Mouse (Mus musculus) heart, adult 9 months (tissue): ENCODE data around the gene Tmprss2.

Source experiments
- DNase-seq, 2 experiments: peaks; one replicate each; pipeline ENCODE4 v3.0.0; 2022; ENCODE audit warnings: low spot score in 2 of 2

The Tmprss2 gene

DNA sequence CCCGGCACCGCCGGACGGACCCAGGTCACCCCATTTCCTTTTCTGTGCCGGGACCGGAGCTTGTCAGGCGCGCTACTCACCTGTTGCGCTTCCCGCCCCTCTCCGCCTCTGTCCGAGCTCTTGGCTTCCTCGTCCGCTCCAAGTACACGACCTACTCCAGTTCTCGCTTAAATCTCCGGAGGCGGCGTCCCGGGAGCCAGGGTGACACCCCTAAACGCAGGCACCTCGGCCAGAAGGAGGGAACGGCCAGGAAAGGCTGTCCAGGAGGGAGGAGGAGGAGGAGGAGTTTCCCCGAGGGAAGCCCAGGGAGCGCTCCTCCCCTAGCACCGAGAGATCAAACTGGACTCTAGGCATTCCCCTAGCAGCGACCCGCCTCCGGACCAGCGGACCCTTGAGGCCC, at the start of gene Tmprss2:
Gene Tmprss2, minus strand, starts transcription at position 257 of the 400 bp plus-strand sequence.
- no peak for DNase-seq

DNA sequence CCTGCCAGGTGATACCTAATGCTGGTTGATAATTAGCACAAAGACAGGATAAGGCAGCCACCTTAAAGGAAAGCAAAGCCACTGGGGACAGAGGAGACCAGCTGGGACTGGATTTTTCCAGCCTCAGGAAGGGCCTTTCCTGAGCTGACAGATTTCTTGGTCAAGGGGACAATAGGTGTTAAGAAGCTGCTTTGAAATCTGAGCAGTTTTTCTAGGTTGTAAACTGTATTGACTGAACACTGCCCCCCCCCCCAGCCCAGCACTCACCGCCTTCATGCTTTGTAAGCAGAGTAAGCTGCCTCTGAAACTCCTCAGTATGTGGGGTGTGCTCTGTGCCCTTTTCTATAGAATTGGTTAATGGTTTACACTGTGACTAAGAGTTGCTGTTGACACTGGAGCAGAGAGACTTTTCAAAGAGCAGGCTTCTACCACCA, 48.2 kb upstream of the Tmprss2 start:
- DNase-seq, result no peak

DNA sequence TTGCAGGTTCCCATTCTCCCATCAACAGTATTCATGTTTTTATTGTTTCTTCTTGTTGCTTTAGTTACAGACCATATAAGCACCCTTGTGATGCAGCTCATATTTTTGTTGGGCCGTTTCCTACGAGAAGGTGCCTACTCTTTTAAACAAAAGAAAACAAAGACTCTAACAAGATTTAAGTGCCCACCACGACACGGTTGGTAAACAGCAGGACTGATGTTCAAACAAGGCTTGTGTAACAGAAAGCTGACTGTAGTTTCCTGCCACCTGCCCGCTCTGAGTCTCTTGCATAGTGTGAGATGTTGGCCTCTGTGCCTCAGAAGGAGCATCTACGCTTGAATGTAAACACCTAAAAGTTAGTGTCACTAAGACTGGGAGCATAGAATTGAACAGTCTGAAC, 47.5 kb upstream of the Tmprss2 start:
- no peak for DNase-seq

DNA sequence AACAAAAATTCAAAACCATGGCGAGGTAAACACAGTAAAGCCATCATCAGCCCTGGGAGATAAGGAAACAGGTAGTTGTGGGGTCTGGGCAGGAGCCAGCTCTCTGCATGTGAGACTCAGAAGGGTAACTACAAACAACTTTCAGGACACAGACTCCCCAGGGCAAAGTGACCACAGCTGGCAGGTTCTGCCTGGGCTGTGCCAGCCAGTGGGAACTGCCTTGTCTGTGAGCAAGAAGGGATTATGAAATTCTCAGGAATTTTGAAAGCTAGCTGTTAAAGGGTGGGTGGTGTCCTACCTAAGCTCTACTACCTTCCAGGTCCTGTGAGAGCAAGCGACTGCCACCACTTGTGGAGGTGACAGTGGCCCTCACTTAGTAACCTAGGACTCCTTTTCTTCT, 44.8 kb upstream of the Tmprss2 start:
- no peak for DNase-seq

DNA sequence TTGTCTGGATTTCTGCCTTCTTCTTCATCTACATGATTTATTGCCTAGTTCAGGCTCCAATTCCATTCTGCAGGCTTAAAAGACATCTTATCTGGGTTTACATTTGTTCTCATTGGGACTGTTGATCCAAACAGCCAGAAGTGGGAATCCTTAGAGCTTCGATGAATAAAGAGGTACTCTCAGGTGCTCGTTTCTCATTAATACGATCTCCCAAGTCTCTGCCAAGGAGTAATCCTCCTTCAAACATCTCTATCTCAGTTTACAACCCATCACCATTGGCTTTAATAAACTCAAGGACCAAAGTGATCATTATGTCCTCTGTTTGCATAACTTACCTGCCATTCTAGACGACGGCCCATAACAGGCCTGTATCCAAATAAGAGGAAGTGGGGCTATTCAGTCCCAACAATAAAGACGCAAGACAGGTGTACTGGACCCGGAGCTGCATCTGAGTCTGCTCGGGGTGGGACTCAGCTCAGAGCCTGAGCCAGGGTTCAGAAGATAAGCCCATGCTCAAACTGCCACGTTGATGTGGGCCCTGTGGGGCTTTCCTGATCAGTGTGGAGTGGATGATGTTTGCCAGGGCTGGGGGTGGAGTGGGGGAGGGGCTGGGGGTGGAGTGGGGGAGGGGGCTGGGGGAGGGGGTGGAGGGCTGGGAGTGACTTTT, 38.7 kb upstream of the Tmprss2 start:
- DNase-seq, result no peak

DNA sequence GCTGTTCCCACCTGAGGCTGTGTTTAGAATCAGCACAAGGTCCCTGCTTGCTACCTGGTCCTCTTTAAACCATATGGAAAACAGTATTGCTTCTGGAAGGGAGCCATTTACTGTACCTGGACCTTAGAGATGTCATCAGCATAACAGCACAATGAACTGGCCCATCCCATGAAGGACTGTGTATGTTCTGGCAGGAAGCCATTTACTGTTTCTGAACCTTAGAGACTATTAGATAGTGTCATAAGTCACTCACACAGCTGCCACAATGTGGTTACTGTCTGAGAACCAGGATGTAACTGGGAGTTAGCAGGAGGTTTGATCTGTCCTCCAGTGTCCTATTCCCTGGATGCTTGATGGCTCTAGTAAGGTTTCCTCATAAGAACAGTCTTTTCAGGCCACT, 33.7 kb upstream of the Tmprss2 start:
- DNase-seq, result no peak

DNA sequence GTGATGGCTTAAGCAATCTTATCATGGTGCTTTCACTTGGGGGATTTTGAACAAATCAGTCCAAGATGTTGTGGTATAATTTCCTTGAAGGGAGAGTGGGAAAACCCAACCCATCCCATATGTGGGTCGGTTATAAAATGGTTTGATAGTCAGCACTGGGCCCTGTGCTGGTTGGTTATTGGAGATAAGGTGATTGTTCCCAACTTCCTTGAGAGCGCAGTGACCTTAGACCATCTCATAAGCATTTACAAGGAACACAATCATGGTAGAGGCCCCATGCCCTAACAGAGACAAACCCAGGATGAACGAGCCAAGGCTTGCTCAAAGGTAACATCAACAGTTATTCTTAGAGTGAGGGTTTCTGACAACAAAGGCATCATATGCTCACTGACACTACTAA, 28.6 kb upstream of the Tmprss2 start:
- DNase-seq, result no peak

DNA sequence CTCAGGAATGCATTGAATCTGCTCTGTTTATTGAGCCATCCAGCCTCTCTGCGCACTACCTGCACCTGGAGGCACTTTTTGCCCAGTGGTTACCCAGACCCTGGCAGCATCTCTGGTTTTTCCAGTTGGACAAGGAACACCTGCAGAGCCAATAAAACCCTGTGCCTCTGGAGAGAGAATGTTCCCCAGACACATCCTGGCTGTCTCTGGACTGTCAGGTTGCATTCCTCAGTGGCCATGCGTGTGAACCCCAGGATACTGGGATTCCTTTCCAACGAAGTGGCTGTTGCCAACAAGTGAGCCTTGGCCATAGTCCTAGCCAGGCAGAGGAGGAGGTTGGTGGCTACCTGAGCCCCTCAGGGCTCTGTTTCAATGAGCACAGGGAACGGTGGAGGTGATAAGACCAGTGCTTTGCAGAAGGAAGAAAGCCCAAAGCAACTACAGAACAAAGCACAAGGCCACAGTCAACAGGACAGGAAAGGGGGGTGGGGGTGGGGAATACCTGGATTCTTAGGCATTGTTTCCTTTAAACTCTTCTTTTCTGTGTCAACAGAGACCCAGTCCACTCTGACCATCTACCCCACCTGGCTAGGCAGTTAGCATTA, 22.0 kb upstream of the Tmprss2 start:
- DNase-seq, result no peak

DNA sequence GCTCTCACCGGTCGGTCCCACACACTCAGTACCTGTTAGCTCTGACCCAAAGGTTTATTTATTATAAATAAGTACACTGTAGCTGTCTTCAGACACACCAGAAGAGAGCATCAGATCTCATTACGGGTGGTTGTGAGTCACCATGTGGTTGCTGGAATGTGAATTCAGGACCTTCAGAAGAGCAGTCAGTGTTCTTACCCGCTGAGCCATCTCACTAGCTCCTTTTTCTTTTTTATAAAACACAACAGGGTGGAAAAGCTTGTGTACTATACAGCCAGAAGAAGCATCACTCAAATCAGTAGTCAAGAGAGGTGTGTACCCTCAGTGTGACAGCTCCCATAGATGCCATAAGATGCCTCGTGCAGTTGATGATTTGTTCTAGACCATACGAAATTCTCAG, 12.2 kb upstream of the Tmprss2 start:
- no peak for DNase-seq

DNA sequence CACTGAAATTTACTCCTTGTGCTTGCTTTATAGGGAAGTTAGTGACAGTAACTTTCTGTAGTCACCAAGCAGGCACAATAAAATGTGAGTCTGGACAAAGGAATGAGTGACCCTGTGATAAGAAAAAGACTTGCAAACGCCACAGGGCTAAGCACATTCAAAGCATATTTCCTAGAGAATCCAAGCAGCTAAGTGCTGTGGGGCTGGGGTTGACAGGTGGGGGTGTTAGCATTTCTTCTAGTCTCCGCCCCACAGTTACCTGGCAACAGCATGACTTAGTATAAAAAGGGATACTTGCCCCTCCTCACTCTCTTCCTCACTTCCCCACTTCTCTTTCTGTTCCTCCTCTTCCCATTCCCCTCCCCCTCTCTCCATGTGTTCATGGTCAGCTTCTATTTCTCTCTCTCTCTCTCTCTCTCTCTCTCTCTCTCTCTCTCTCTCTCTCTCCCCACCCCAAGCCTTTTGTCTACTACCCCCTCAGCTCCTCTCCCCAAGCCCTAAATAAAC, 11.4 kb upstream of the Tmprss2 start:
- no peak for DNase-seq

DNA sequence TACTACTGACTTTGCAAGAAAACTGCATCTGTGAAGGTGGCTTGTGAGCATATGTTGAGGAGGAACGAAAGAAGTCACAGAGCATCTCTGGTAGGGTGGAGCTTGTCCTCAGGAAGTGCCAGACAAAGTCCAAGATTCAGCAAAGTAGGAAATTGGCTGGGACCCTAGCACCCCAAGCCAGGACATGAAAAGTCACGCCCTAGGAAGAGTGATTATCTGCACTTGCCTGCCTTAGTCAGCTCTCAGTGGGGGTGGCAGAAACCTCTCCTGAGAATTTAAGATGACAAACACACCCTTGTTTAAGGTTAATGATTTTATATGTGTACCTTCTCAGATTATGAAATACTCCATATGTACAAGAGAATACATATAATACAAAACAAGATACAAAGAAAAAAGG, 7.3 kb upstream of the Tmprss2 start:
- DNase-seq, result no peak

DNA sequence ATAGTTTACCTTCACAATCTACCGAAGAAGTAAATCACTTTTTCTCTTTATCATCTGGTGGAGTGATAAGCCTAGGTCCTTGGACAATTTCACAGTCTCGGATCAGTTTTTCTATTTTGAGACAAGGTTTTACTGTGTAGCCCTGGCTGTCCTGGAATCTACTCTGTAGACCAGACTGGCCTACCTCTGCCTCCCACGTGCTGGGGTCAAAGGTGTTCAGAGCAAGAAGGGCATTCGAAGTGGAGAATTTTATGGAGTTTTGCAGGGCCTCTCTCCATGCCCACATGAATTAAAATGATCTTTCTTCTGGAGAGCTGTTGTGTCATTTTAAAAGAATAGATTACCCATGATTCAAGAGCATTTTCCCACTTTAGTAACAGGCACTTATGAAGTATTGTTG, 1.0 kb upstream of the Tmprss2 start:
- no peak for DNase-seq

DNA sequence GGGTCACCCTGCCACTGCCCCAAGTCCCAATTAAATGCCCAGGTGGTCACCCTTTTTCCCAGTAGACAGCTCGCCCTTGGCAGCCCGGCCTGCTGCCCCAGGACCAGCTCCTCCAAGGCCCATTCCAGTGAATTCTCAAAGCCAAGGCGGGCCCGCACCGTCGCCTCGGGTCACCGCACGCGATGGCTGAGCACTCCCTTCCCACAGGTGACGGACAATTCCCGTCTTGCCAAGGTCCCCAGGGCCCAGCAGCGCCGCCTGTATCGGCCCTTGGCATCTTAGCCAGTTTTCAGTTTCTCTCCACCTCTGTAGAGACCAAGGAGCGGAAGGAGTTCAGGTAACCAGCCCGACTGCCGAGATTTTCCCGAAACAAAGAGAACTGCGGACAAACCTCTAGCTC, 749 bp downstream of the Tmprss2 start:
- no peak for DNase-seq

DNA sequence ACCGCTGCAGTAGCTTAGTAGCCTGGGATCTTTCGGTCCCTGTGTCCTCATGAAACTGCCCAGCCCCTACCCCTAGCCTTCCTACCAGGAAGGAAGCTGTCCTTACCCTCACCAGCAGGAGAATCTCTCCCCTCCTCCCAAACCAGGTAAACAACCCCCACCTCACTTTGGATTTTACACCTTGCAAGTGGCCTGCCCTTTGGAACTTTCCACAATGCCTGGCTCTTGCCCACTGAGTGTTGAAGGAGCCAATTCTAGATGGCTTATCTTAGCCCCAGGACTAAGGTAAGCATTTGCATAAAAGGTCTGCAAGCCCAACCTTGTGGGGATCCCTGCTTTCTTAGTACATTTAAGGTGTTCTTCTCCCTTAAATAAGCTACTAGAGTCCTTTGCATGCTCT, 1.3 kb downstream of the Tmprss2 start:
- DNase-seq, result no peak

DNA sequence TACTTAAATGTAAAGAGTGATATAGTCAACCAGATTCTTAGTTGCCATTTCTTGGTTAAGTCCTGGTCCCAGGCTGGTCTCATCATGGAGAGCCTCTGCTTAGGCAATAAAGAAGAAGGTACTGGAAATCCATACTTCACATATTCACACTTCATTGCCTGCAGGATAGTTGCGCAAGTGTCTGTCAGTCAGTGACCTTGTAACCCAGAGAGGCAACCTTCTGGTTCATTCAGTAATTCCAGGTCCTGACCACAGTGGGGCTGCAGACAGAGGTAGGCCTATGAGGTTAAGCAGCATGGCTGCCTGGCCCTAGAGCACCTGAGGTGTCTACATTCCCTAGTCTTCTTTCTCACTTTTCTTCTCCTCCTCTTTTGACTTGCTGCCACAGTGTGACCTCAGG, 3.0 kb downstream of the Tmprss2 start:
- DNase-seq, result no peak

DNA sequence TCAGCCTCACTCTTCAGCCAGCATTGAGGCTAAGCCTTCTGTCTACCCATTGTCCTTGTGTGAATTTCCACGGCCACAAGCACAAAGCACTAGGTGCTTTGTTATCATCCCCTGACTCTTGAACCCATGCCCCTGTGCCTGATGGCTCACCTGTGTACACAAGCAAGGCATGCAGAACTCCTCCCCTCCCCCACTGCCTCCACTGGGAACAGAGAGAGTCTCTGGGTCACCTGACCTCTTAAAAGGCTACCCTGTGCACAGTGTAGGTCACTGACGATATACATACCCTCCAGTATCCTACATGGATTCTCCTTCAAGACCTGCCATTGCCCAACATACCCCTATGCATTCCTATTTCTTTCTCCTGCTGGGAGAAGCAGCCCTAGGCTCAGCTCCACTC, 4.2 kb downstream of the Tmprss2 start:
- no peak for DNase-seq

DNA sequence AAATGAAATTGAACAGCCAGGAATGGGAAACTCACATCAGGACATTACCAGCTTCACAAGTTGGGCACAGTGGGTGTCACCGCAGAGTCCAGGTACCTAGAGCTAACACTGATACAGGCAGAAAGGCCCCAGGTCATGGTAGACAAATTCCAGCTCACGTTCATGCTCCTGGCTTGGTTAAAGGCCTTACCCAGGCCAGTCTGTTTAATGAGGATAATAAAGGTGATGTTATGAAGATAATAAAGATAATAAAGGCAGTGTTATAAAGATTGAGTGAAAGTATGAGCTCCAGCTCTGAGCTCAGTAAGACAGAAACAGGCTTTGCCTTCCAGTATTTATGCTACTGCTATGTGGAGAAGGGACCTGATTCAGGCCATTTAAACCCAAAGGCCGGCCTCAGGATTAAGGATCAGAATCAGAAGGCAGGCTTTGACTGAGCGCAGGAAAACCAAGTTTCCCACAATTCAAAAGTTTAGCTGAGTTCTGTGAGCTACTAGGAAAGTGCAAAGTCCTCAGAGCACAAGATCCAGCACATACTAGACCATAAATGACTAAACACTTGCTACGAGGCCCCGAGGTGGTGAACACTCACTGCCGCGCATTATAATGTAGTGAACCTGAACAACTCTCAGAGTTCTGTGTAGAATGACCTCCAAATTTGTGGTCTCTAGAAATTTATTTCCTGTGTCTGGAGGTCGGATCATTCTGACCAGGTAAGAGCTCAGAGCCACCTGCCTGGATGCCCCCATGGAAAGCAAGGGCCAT, 4.9 kb downstream of the Tmprss2 start:
- DNase-seq, result no peak

DNA sequence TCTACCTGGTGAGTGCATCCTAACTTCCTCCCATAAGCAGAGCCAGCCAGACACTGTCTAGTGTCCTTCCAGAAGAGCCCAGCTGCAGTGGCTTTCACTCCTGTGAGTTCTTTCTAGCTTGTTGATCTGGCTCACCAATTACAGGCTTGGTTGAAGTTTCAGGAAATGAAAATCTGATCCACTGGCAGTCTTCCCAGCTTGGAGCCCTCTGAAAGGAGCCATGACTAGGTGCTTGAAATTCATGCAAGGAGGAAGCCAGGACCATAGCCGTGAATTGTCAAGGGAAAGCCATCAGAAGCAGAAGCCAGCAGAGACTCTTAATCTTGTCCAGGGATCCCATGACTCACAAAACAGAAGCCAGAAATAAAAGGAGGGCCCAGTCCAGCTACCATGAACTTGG, 8.7 kb downstream of the Tmprss2 start:
- DNase-seq, result no peak

DNA sequence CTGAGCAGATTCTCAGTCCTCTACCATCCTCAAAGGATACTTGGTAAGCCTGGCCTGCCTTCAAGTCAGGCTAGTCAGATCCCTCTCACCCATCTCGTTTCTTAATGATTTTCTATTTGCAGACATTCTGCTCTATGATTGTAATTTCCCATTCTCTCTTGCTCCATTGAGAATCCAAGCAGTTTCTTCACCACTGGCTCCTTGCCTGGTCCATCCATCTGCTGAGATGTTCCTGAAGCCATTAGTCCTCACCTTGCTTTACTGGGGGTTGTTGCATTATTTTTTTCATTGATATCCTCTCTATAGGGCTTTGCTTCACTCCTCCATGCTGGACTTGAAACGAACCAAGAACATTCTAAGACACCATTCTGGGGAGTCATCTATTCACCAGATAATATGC, 10.4 kb downstream of the Tmprss2 start:
- no peak for DNase-seq

DNA sequence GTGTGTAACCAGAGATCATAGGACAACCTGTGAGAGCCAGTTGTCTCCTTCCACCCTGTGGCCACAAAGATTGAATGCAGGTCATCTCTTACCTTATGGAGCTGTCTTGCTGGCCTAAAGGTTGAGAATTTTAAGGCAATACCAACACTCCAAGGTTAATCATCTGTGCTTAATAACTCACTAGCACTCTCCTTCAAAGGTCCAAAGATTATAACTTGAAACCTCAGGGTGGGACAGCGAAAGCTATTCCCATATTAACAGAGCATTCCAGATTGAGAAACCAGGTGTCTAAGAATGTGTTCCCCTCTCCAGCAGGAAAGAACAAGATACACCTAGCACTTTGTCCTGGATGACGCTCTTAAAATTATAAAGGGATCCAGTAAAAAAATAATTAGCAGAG, 12.9 kb downstream of the Tmprss2 start:
- DNase-seq, result no peak

DNA sequence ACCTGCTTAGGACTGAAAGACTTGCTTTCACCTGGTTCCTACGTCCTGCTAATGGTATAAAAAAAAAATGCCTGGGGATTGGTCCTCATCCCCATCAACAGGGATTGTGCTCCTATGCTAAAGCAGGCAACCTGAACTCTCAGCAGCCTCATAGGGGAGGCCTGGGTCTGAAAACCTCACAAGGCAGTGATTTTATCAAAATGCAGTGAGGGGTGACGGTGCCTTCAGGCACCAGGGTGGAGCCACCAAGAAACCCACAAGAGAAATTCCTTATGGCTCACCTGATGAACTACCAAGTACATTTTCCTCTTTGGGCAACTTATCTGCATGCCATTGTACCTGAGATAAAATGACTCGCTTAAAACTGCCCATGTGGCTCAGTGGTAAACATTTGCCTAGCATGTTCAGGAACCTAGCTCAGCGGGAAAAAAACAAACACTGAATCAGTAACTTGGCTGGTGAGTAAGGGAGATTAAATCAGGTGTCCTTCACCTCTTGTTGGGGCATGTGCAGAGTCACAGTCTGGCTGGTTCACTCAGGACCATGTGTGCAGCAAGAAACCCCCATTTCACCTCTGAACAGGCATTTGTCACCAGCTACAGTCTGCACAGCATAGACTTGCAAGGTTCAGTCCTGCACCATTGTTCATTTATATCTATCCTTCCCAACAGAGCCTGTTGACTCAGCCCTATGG, 17.0 kb downstream of the Tmprss2 start:
- DNase-seq, result no peak

DNA sequence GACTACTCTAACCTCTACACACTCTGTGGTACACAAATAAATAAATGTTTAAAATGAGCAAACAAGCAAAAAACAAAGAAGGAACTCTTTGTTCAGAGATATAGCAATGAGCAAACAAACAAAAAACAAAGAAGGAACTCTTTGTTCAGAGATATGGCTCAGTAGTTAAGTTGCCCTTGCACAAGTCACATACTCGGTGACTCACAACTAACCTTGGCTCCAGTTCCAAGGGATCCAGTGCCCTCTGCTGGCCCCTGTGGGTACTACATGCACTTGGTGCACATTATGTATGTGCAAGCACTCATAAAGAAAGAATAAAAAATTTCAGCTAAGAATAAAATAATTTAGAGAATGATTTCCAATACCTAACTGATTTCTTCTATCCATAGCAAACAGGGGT, 17.9 kb downstream of the Tmprss2 start:
- peak; percentile 17 to 52 for DNase-seq
